9 mouse cellular contexts compared by ENCODE assay signal in genomic region chr1:24137133-24137532, GRCm38 (mm10). TPM values are rescaled to one million over a fixed set of nuclear protein-coding genes. Genes with fewer than 3 reads are reported as not detected.
DNase-seq lines count a peak whose midpoint lies in the region; ATAC-seq and TF ChIP-seq lines count a peak whose summit lies in the region.
"Had no signal": no experiment of that assay in that cellular context is flagged by ENCODE, and none has a peak within 500 bp of the region (broad histone marks: within the 10 kb centered on the region; RNA-seq: fewer than 3 reads in every experiment).

No protein-coding gene starts in this region.

- no peak overlapping the region for H3K4me3 ChIP-seq in hindbrain, postnatal 0 days (ENCODE audit: low read length)
- no peak overlapping the region for H3K4me3 ChIP-seq in stomach, postnatal 0 days (ENCODE audit: low read depth, low read length)
- H3K4me3 ChIP-seq: megakaryocyte, embryonic 14.5 days had no signal

- H3K9me3 ChIP-seq in hindbrain, postnatal 0 days (ENCODE audit: low read length) = no peaks in the 10 kb centered on the region
- no peaks in the 10 kb centered on the region for H3K9me3 ChIP-seq in stomach, postnatal 0 days (ENCODE audit: control insufficient read depth, low read length)
- H3K9me3 ChIP-seq: megakaryocyte, embryonic 14.5 days had no signal

- no peaks in the 10 kb centered on the region for H3K36me3 ChIP-seq in hindbrain, postnatal 0 days (ENCODE audit: insufficient read depth, low read length)
- no peaks in the 10 kb centered on the region for H3K36me3 ChIP-seq in stomach, postnatal 0 days (ENCODE audit: control insufficient read depth, insufficient read depth, low read length)

- H3K9ac ChIP-seq in hindbrain, postnatal 0 days (replicated peaks; ENCODE audit: low read length) = no peak overlapping the region
- no peak overlapping the region for H3K9ac ChIP-seq in stomach, postnatal 0 days (ENCODE audit: low read length)

- no peak for TF ChIP-seq EP300 in stomach, postnatal 0 days (optimal IDR thresholded peaks at IDR 0.05)

- H3K4me1 ChIP-seq in hindbrain, postnatal 0 days (ENCODE audit: insufficient read depth, low read length) = no peaks in the 10 kb centered on the region
- no peaks in the 10 kb centered on the region for H3K4me1 ChIP-seq in stomach, postnatal 0 days (replicated peaks; ENCODE audit: control insufficient read depth, insufficient read depth)

- TF ChIP-seq CTCF in hindbrain, postnatal 0 days (IDR thresholded peaks at IDR 0.05; ENCODE audit: low read depth) = peak; percentile 90
- TF ChIP-seq CTCF in stomach, postnatal 0 days (IDR thresholded peaks at IDR 0.05; ENCODE audit: low read depth) = peak; percentile 92

- ATAC-seq in hindbrain, postnatal 0 days = 0 out of 2 replicates have a peak, but pooled peaks have one; percentile 40
- ATAC-seq in megakaryocyte-erythroid progenitor cell, adult 5-6 weeks (replicated peaks; ENCODE audit: low FRiP score, low TSS enrichment, poor library complexity, severe bottlenecking) = peak; percentile 87
- no peak for ATAC-seq in stomach, postnatal 0 days (ENCODE audit: low FRiP score, low TSS enrichment)

- 12% methylated on average over 3 of the region's 3 CpGs for WGBS in hindbrain, postnatal 0 days
- 6% methylated on average over 3 of the region's 3 CpGs for WGBS in stomach, postnatal 0 days

- no peak overlapping the region for H3K27ac ChIP-seq in hindbrain, postnatal 0 days
- H3K27ac ChIP-seq in stomach, postnatal 0 days (replicated peaks) = no peak overlapping the region

- no peaks in the 10 kb centered on the region for H3K27me3 ChIP-seq in hindbrain, postnatal 0 days (ENCODE audit: insufficient read depth, low read length)
- no peaks in the 10 kb centered on the region for H3K27me3 ChIP-seq in stomach, postnatal 0 days (ENCODE audit: control insufficient read depth, insufficient read depth, low read length)

- H3K4me2 ChIP-seq in hindbrain, postnatal 0 days (ENCODE audit: low read depth, low read length) = no peak overlapping the region
- no peak overlapping the region for H3K4me2 ChIP-seq in stomach, postnatal 0 days (replicated peaks; ENCODE audit: low read depth)

- DNase-seq in gastrocnemius, adult 18-20 months (ENCODE audit: low spot score) = peak; percentile 23
- DNase-seq in gastrocnemius, postnatal 25 days = no peak
- DNase-seq in adrenal gland, postnatal 14 days = peak; percentile 73
- peak; percentile 46 for DNase-seq in embryo, embryonic 11.5 days (ENCODE audit: low read depth, low spot score)
- peak; percentile 63 for DNase-seq in hindbrain, postnatal 0 days (ENCODE audit: low spot score)
- peak; percentile 52 to 74 for DNase-seq in layer of hippocampus, postnatal 36 days
- DNase-seq in stomach, postnatal 0 days (ENCODE audit: low spot score) = peak; percentile 63

RNA-seq across cellular contexts. Expression of gene Fam135a, which starts 37.0 kb away (rescaled TPM):
- 10 to 100 TPM; 18.0 to 20.8 TPM for total RNA-seq in gastrocnemius, adult 18-20 months (2021)
- 10 to 100 TPM; 17.1 to 19.3 TPM for total RNA-seq in gastrocnemius, postnatal 25 days (2021)
- total RNA-seq in adrenal gland, postnatal 14 days (2021) = 18.8 and 22.0 TPM in 2 replicates
- total RNA-seq in hindbrain, postnatal 0 days (2014; rRNA removed) = 29.8 and 31.9 TPM in 2 replicates
- 23.0 and 26.3 TPM in 2 replicates for polyA plus RNA-seq in hindbrain, postnatal 0 days (2015; fragmentation: Nextera tagmentation; extraction: Ambion mirVana)
- total RNA-seq in layer of hippocampus, postnatal 36 days (2021) = 10 to 100 TPM; 24.9 to 25.4 TPM
- not detected in 2 replicates for total RNA-seq in megakaryocyte-erythroid progenitor cell, adult 5-6 weeks (2014; fragmentation: Nextera tagmentation)
- total RNA-seq in megakaryocyte-erythroid progenitor cell, adult 5-6 weeks (2017) = not detected in 2 replicates
- 17.6 and 20.5 TPM in 2 replicates for polyA plus RNA-seq in stomach, postnatal 0 days (2015; fragmentation: Nextera tagmentation; extraction: Ambion mirVana)

RNA-seq across cellular contexts. Expression of gene Col9a1, which starts 40.3 kb away (rescaled TPM):
- under 1 TPM; 0.28 to 0.37 TPM for total RNA-seq in gastrocnemius, adult 18-20 months (2021)
- total RNA-seq in gastrocnemius, postnatal 25 days (2021) = under 1 TPM; 0.16 to 0.36 TPM
- total RNA-seq in adrenal gland, postnatal 14 days (2021) = 0.15 and 0.19 TPM in 2 replicates
- 2.4 and 3.7 TPM in 2 replicates for total RNA-seq in hindbrain, postnatal 0 days (2014; rRNA removed)
- 3.0 TPM in 2 replicates for polyA plus RNA-seq in hindbrain, postnatal 0 days (2015; fragmentation: Nextera tagmentation; extraction: Ambion mirVana)
- total RNA-seq in layer of hippocampus, postnatal 36 days (2021) = under 1 TPM; 0.33 to 0.57 TPM
- not detected in 2 replicates for total RNA-seq in megakaryocyte-erythroid progenitor cell, adult 5-6 weeks (2014; fragmentation: Nextera tagmentation)
- total RNA-seq in megakaryocyte-erythroid progenitor cell, adult 5-6 weeks (2017) = not detected in 2 replicates
- 0.27 and 0.32 TPM in 2 replicates for polyA plus RNA-seq in stomach, postnatal 0 days (2015; fragmentation: Nextera tagmentation; extraction: Ambion mirVana)

Comparison
In these comparisons a context has a peak if more than half of its experiments do, and no peak if none do; other contexts are left out.
1. RNA of gene Fam135a, which starts 37.0 kb away (total RNA-seq): 29.8 to 31.9 TPM in hindbrain, postnatal 0 days, 24.9 to 25.4 TPM in layer of hippocampus, postnatal 36 days, 18.0 to 20.8 TPM in gastrocnemius, adult 18-20 months, 17.1 to 19.3 TPM in gastrocnemius, postnatal 25 days and 18.8 to 22.0 TPM in adrenal gland, postnatal 14 days; not detected in megakaryocyte-erythroid progenitor cell, adult 5-6 weeks; every median in the first group is over 10 times any median in the second.